Mouse (Mus musculus): ENCODE measurements at regions not wholly inside any gene's neighbourhood (a gene's known extent, or its start where the extent isn't known, plus 50 kb on each side); places are given as distances from the start of the nearest gene placed in this dataset.

GRCm38 (mm10) chr1:120416007-120416406 is 75.6 kb downstream of the C1ql2 start:
- no peaks in the 10 kb centered on the region for H3K36me3 ChIP-seq (replicated peaks in 1 of 2; ENCODE audit: control insufficient read depth in 1 of 2, insufficient read depth in 1 of 2, low read length in 1 of 2)
- no peaks in the 10 kb centered on the region for H3K9me3 ChIP-seq (replicated peaks; ENCODE audit: low read length)
- no peaks in the 10 kb centered on the region for H3K79me2 ChIP-seq (replicated peaks; ENCODE audit: control insufficient read depth, extremely low read depth, insufficient read depth, poor library complexity, severe bottlenecking)
- no peak overlapping the region for H3K4me2 ChIP-seq (ENCODE audit: insufficient read depth, low read depth, poor library complexity, severe bottlenecking)
- peak; percentile 56; the same call in 1 of the 2 replicates for TF ChIP-seq IRF4 (IDR thresholded peaks at IDR 0.05; ENCODE audit: low read depth, low read length)
- TF ChIP-seq POLR2AphosphoS2 (IDR thresholded peaks at IDR 0.05; ENCODE audit: low read depth, low read length) = no peak
- TF ChIP-seq HCFC1 (IDR thresholded peaks at IDR 0.05; ENCODE audit: low read depth, low read length) = no peak
- TF ChIP-seq USF1 (IDR thresholded peaks at IDR 0.05; ENCODE audit: low read depth, low read length) = no peak
- no peak for TF ChIP-seq ZKSCAN1 (IDR thresholded peaks at IDR 0.05; ENCODE audit: borderline replicate concordance, low read depth, low read length)
- H3K27ac ChIP-seq (ENCODE audit: insufficient read depth, low read depth) = no peak overlapping the region
- H3K4me3 ChIP-seq (replicated peaks in 1 of 3; ENCODE audit: low read depth in 2 of 3, low read length in 2 of 3, poor library complexity in 1 of 3) = no peak overlapping the region
- dilution Hi-C loops (cut with MboI; ENCODE audit: extremely low pct_ligation_motif_present, extremely low pct_unique_long_range_greater_than_20kb, low sequenced_read_pairs) = no loop called here
- H3K4me1 ChIP-seq (ENCODE audit: control insufficient read depth in 1 of 2, insufficient read depth in 2 of 2) = peaks cover 7 to 20% of the 10 kb centered on the region in 2 experiments
- peak; percentile 64 for DNase-seq (ENCODE audit: extremely low read depth)
- no peak overlapping the region for H3K9ac ChIP-seq (ENCODE audit: insufficient read depth, low read depth)
- no peaks in the 10 kb centered on the region for H3K27me3 ChIP-seq (replicated peaks)
- in situ Hi-C loops (cut with MboI; ENCODE audit: low pct_ligation_motif_present, low pct_unique_long_range_greater_than_20kb, low sequenced_read_pairs) = loop anchor here (25.0 kb wide), 1 partner anchor 121 kb away; no protein-coding TSS in a partner anchor
